Mouse (Mus musculus) ES-Bruce4 (cell line): ENCODE results near the gene Cdca4. TPM values are rescaled to one million over a fixed set of nuclear protein-coding genes. Genes with fewer than 3 reads are reported as not detected.

Experiments
- H3K27ac ChIP-seq: 2 replicates; pipeline ENCODE4 v1.5.1; 2012; ENCODE audit warnings: low read length, inconsistent platforms; ENCODE audit not compliant: insufficient read depth
- H3K27me3 ChIP-seq: 2 replicates; pipeline ENCODE4 v1.6.1; 2012; ENCODE audit warnings: mild to moderate bottlenecking, low read length, inconsistent platforms; ENCODE audit not compliant: control insufficient read depth, poor library complexity, insufficient read depth, severe bottlenecking
- H3K36me3 ChIP-seq: 2 replicates; pipeline ENCODE4 v1.6.1; 2012; ENCODE audit warnings: inconsistent platforms, mild to moderate bottlenecking, low read length, moderate library complexity; ENCODE audit not compliant: control insufficient read depth, poor library complexity, insufficient read depth, severe bottlenecking
- H3K4me1 ChIP-seq: one replicate; pipeline ENCODE4 v1.8.1; 2011; ENCODE audit warnings: low read length; ENCODE audit not compliant: control insufficient read depth, insufficient read depth
- H3K4me3 ChIP-seq: 2 replicates; pipeline ENCODE4 v1.5.1; 2011; ENCODE audit warnings: low read depth, mild to moderate bottlenecking, low read length
- H3K9ac ChIP-seq: 2 replicates; pipeline ENCODE4 v1.6.1; 2012; ENCODE audit warnings: low read depth, mild to moderate bottlenecking, inconsistent platforms; ENCODE audit not compliant: poor library complexity, severe bottlenecking
- H3K9me3 ChIP-seq: replicated peaks from 2 replicates; pipeline ENCODE4 v1.6.1; 2012; ENCODE audit warnings: mild to moderate bottlenecking, low read length, inconsistent platforms; ENCODE audit not compliant: control insufficient read depth, poor library complexity, insufficient read depth, severe bottlenecking
- CTCF ChIP-seq: IDR thresholded peaks from one replicate; pipeline ENCODE4 v1.8.1; 2011; ENCODE audit warnings: low read depth, low read length
- EP300 ChIP-seq: IDR thresholded peaks from 2 replicates; pipeline ENCODE4 v1.6.1; 2011; ENCODE audit warnings: low read depth, low read length; ENCODE audit not compliant: insufficient read depth
- POLR2A ChIP-seq: IDR thresholded peaks from one replicate; pipeline ENCODE4 v1.8.1; 2011; ENCODE audit warnings: low read length; ENCODE audit not compliant: insufficient read depth
- polyA plus RNA-seq: library from polyadenylated mRNA; stranded (reverse); fragments of >200 nt; gene quantifications from 2 replicates; pipeline ENCODE4 v1.2.4, GENCODE M21; 2011; ENCODE audit warnings: low read depth; ENCODE audit not compliant: missing spikeins, insufficient read depth, insufficient read length

Cdca4 gene
- polyA plus RNA-seq, 1 experiment = 59.1 TPM

- H3K9me3 ChIP-seq = no peaks in the 10 kb centered on the region
- H3K27ac ChIP-seq = no peak overlapping the region
- no peak overlapping the region for H3K9ac ChIP-seq
- H3K4me3 ChIP-seq = no peak overlapping the region
- H3K4me1 ChIP-seq = peaks cover 7% of the 10 kb centered on the region
- no peaks in the 10 kb centered on the region for H3K27me3 ChIP-seq
- TF ChIP-seq EP300 (no peak), CTCF (no peak), POLR2A (no peak)
- no peaks in the 10 kb centered on the region for H3K36me3 ChIP-seq
These were observed 30.5 kb downstream of the Cdca4 start for GRCm38 (mm10) chr12:112798716-112799115.

GRCm38 (mm10) chr12:112798332-112798681 is 30.9 kb downstream of the Cdca4 start:
- TF ChIP-seq POLR2A = no peak
- no peak for TF ChIP-seq CTCF
- TF ChIP-seq EP300 = no peak
- Histone ChIP-seq H3K9ac (no peak overlapping the region), H3K27me3 (no peaks in the 10 kb centered on the region), H3K9me3 (no peaks in the 10 kb centered on the region), H3K4me3 (no peak overlapping the region), H3K36me3 (no peaks in the 10 kb centered on the region), H3K27ac (no peak overlapping the region), H3K4me1 (peaks cover 9% of the 10 kb centered on the region)

GRCm38 (mm10) chr12:112797672-112798331 is 31.4 kb downstream of the Cdca4 start:
- Histone ChIP-seq H3K9me3 (no peaks in the 10 kb centered on the region), H3K4me3 (no peak overlapping the region), H3K36me3 (no peaks in the 10 kb centered on the region), H3K27me3 (no peaks in the 10 kb centered on the region), H3K27ac (no peak overlapping the region), H3K4me1 (peaks cover 9% of the 10 kb centered on the region), H3K9ac (no peak overlapping the region)
- TF ChIP-seq CTCF (no peak), POLR2A (no peak), EP300 (no peak)

GRCm38 (mm10) chr12:112796551-112797510 is 32.4 kb downstream of the Cdca4 start:
- Histone ChIP-seq H3K27me3 (no peaks in the 10 kb centered on the region), H3K27ac (0 out of 2 replicates have a peak overlapping the region, but pooled peaks have one; percentile 10), H3K4me1 (peaks cover 11% of the 10 kb centered on the region), H3K36me3 (no peaks in the 10 kb centered on the region), H3K9ac (peak overlapping the region; percentile 72; the same call in 1 of the 2 replicates), H3K4me3 (peak overlapping the region; percentile 7; the same call in 1 of the 2 replicates), H3K9me3 (no peaks in the 10 kb centered on the region)
- TF ChIP-seq EP300 (peak; percentile 70), POLR2A (no peak)

- H3K27me3 ChIP-seq = no peaks in the 10 kb centered on the region
- H3K4me1 ChIP-seq = peaks cover 11% of the 10 kb centered on the region
- peak overlapping the region; percentile 43 for H3K27ac ChIP-seq
- H3K36me3 ChIP-seq = no peaks in the 10 kb centered on the region
- H3K9ac ChIP-seq = peak overlapping the region; percentile 72
- H3K4me3 ChIP-seq = peak overlapping the region; percentile 53
- no peaks in the 10 kb centered on the region for H3K9me3 ChIP-seq
- TF ChIP-seq POLR2A (no peak), EP300 (peak; percentile 46; the same call in 1 of the 2 replicates), CTCF (no peak)
These were observed 33.6 kb downstream of the Cdca4 start for GRCm38 (mm10) chr12:112795466-112796104.
